Mouse (Mus musculus) megakaryocyte progenitor cell, adult 5-6 weeks (primary cell): ENCODE results near the gene Stx5a. TPM values are rescaled to one million over a fixed set of nuclear protein-coding genes. Genes with fewer than 3 reads are reported as not detected.

Source experiments
- ATAC-seq: replicated peaks from 2 replicates; pipeline ENCODE4 v1.8.0; 2016; ENCODE audit warnings: mild to moderate bottlenecking, moderate TSS enrichment, inconsistent platforms; ENCODE audit not compliant: poor library complexity
- total RNA-seq, 2 experiments: library from RNA; stranded (forward) in 1 of 2; stranded (reverse) in 1 of 2; fragments of 157-497, 149-512 nt in 1 of 2; fragments of 200-1000 nt in 1 of 2; gene quantifications; 2 replicates each; pipeline versions ENCODE4 v1.2.3 to v1.2.4; 2015 to 2017

Stx5a gene
- total RNA-seq, 2 experiments from 2014 or later = 45.3 to 54.8 TPM

- ATAC-seq = no peak
Measured at GRCm38 (mm10) chr19:8739646-8740045, 1.6 kb upstream of the Stx5a start.

GRCm38 (mm10) chr19:8740603-8741002, 610 bp upstream of the Stx5a start, which contains the start of gene 1700092M07Rik:
Gene 1700092M07Rik, plus strand, starts transcription at chr19:8740718.
- ATAC-seq = no peak

- ATAC-seq = peak; percentile 0; the same call in 1 of the 2 replicates
Measured at GRCm38 (mm10) chr19:8742176-8742575, 963 bp downstream of the Stx5a start.

GRCm38 (mm10) chr19:8745382-8745781, 4.2 kb downstream of the Stx5a start:
- ATAC-seq = no peak

GRCm38 (mm10) chr19:8747368-8747767, 6.2 kb downstream of the Stx5a start:
- ATAC-seq = peak; percentile 44

- ATAC-seq = no peak
Measured at GRCm38 (mm10) chr19:8755652-8756051, 14.4 kb downstream of the Stx5a start.

- peak; percentile 92 for ATAC-seq
Measured at GRCm38 (mm10) chr19:8756635-8757387, 15.6 kb downstream of the Stx5a start, which contains the start of gene Nxf1. Gene Nxf1, plus strand, starts transcription at chr19:8757073.

GRCm38 (mm10) chr19:8757471-8757998, 16.3 kb downstream of the Stx5a start:
- ATAC-seq = no peak

- ATAC-seq = no peak
Measured at GRCm38 (mm10) chr19:8758899-8759298, 17.7 kb downstream of the Stx5a start.

GRCm38 (mm10) chr19:8760757-8761156, 19.5 kb downstream of the Stx5a start:
- ATAC-seq = no peak

- no peak for ATAC-seq
Measured at GRCm38 (mm10) chr19:8763276-8763675, 22.1 kb downstream of the Stx5a start.

- no peak for ATAC-seq
Measured at GRCm38 (mm10) chr19:8765562-8765961, 24.3 kb downstream of the Stx5a start.

GRCm38 (mm10) chr19:8770567-8771270, 29.5 kb downstream of the Stx5a start, which contains the start of gene Tmem223:
Gene Tmem223, plus strand, starts transcription at chr19:8770996.
- ATAC-seq = peak; percentile 69

GRCm38 (mm10) chr19:8772996-8773395, 31.8 kb downstream of the Stx5a start:
- ATAC-seq = 0 out of 2 replicates have a peak, but pooled peaks have one; percentile 6

- no peak for ATAC-seq
Measured at GRCm38 (mm10) chr19:8773409-8773808, 32.2 kb downstream of the Stx5a start.

GRCm38 (mm10) chr19:8774086-8774835, 33.0 kb downstream of the Stx5a start, which contains the start of gene Tmem179b:
Gene Tmem179b, minus strand, starts transcription at chr19:8774467.
- peak; percentile 84 for ATAC-seq

- ATAC-seq = no peak
Measured at GRCm38 (mm10) chr19:8774951-8775421, 33.8 kb downstream of the Stx5a start.

- peak; percentile 99 for ATAC-seq
Measured at GRCm38 (mm10) chr19:8786008-8786781, 45.0 kb downstream of the Stx5a start, which contains the start of gene Taf6l. Gene Taf6l, minus strand, starts transcription at chr19:8786417.

- no peak for ATAC-seq
Measured at GRCm38 (mm10) chr19:8788521-8788920, 47.3 kb downstream of the Stx5a start.

- ATAC-seq = no peak
Measured at GRCm38 (mm10) chr19:8789171-8789570, 48.0 kb downstream of the Stx5a start.
